Mouse (Mus musculus) lung, embryonic 15.5 days (tissue): ENCODE data around the gene Gna12. TPM values are rescaled to one million over a fixed set of nuclear protein-coding genes. Genes with fewer than 3 reads are reported as not detected.

ENCODE experiments used
- ATAC-seq: fragments of 200-750 bp; cut with Nextera tagmentation; 2 replicates; pipeline ENCODE4 v1.8.0; 2017; ENCODE audit warnings: moderate number of reproducible peaks, borderline replicate concordance; ENCODE audit not compliant: low FRiP score, low TSS enrichment; ENCODE audit errors: extremely low read depth
- H3K27ac ChIP-seq: fragments of 300-500 bp; sonication (generic); 2 replicates; pipeline ENCODE4 v1.5.1; 2015; ENCODE audit warnings: moderate library complexity, mild to moderate bottlenecking, inconsistent platforms
- H3K27me3 ChIP-seq: fragments of 300-500 bp; sonication (generic); 2 replicates; pipeline ENCODE4 v1.6.1; 2015; ENCODE audit warnings: inconsistent platforms
- H3K36me3 ChIP-seq: fragments of 300-500 bp; sonication (generic); 2 replicates; pipeline ENCODE4 v1.6.1; 2015; ENCODE audit warnings: inconsistent platforms
- H3K4me1 ChIP-seq: fragments of 300-500 bp; sonication (generic); 2 replicates; pipeline ENCODE4 v1.6.1; 2015; ENCODE audit warnings: inconsistent platforms
- H3K4me2 ChIP-seq: fragments of 300-500 bp; sonication (generic); 2 replicates; pipeline ENCODE4 v1.6.1; 2015; ENCODE audit warnings: inconsistent platforms, mild to moderate bottlenecking, moderate library complexity
- H3K4me3 ChIP-seq: fragments of 300-500 bp; sonication (generic); 2 replicates; pipeline ENCODE4 v1.5.1; 2015; ENCODE audit warnings: mild to moderate bottlenecking, inconsistent platforms
- H3K9ac ChIP-seq: fragments of 300-500 bp; sonication (generic); 2 replicates; pipeline ENCODE4 v1.6.1; 2015; ENCODE audit warnings: inconsistent platforms
- H3K9me3 ChIP-seq: fragments of 300-500 bp; sonication (generic); 2 replicates; pipeline ENCODE4 v1.6.1; 2016; ENCODE audit warnings: inconsistent platforms
- WGBS: fragments of 180-500 bp; shearing (Covaris S2); methylation state at CpG from one replicate; pipeline ENCODE4 v1.1.7; 2015; 5-methylcytosine and 5-hydroxymethylcytosine counted together
- polyA plus RNA-seq: library from polyadenylated mRNA; unstranded; fragments of >200 nt; fragmentation: Nextera tagmentation; extraction: Ambion mirVana; gene quantifications from 2 replicates; pipeline ENCODE4 v1.2.1, GENCODE M21; 2015

Gna12 gene
- polyA plus RNA-seq, 1 experiment from 2014 or later = 50.9 TPM

DNA sequence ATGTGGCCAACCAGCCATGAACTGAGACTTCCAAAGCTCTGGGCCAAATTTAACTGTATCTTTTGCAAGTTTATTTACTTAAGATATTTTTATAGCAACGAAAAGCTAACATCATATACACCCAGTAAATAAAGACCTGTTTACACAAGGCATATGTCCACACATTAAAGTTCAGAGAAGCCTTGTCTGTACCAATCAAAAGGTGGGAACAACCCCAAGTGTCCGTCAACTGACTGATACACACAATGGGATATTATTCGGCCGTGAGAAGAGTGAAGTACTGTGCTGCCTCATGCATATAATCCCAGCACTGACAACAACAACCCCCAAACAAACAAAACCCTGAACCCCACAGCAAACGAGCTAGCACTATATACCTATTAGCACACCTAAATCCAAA, 18.2 kb downstream of the Gna12 start:
- Histone ChIP-seq H3K4me1 (peaks cover 67% of the 10 kb centered on the region), H3K4me2 (no peak overlapping the region), H3K4me3 (no peak overlapping the region), H3K27ac (no peak overlapping the region; the same call in 1 of the 2 replicates), H3K27me3 (no peaks in the 10 kb centered on the region), H3K9ac (no peak overlapping the region), H3K9me3 (no peaks in the 10 kb centered on the region), H3K36me3 (no peaks in the 10 kb centered on the region)
- no peak for ATAC-seq
- 53% methylated on average over 5 of the region's 5 CpGs for WGBS

DNA sequence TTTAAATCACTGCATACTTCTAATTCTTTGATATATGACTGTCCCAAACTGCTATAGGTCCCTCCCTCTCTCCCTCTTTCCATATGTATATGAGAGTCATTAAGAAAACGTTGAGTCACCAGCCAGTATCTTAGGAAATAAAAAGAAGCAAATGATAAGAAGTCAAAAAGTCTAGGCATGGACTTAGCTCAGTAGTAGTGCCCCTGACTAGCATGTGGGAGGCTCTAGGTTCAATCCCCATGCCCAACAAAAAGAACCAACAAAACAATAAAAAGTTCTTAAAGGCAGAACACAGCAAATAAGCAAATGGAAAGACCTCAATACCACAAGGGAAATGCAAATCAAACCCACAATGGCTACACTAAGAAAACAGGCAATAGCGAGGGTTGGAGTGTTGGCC, 18.8 kb downstream of the Gna12 start:
- no peak for ATAC-seq
- no peak overlapping the region for H3K4me3 ChIP-seq
- H3K4me1 ChIP-seq = peaks cover 70% of the 10 kb centered on the region
- no peaks in the 10 kb centered on the region for H3K27me3 ChIP-seq
- no peaks in the 10 kb centered on the region for H3K36me3 ChIP-seq
- H3K9me3 ChIP-seq = no peaks in the 10 kb centered on the region
- H3K4me2 ChIP-seq = no peak overlapping the region
- no peak overlapping the region for H3K27ac ChIP-seq
- WGBS = 45% methylated on average over 2 of the region's 2 CpGs
- H3K9ac ChIP-seq = no peak overlapping the region

DNA sequence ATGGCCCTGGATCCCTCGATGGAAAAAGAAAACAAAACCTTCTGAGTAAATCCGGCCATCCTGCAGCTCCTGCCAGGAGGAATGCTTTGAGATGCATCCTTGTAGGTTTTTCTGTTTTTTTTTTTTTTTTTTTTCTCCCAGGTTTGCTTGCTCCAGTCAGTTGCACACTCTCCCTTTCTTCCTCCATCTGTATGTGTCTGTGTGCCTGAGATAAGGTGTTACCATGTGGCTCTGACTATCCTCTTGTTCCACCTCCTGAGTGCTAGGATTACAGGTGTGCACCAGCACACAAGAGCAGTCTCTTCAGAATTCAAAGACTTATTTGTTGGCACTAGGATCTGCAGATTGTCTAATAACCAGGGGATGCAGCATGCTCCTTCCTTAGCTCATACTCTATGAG, 23.3 kb downstream of the Gna12 start:
- no peak for ATAC-seq
- WGBS = 27% methylated on average over 2 of the region's 2 CpGs
- no peaks in the 10 kb centered on the region for H3K36me3 ChIP-seq
- H3K4me3 ChIP-seq = no peak overlapping the region
- H3K27ac ChIP-seq = no peak overlapping the region
- H3K4me1 ChIP-seq = peaks cover 30% of the 10 kb centered on the region
- no peaks in the 10 kb centered on the region for H3K9me3 ChIP-seq
- H3K27me3 ChIP-seq = no peaks in the 10 kb centered on the region
- no peak overlapping the region for H3K9ac ChIP-seq
- no peak overlapping the region for H3K4me2 ChIP-seq

DNA sequence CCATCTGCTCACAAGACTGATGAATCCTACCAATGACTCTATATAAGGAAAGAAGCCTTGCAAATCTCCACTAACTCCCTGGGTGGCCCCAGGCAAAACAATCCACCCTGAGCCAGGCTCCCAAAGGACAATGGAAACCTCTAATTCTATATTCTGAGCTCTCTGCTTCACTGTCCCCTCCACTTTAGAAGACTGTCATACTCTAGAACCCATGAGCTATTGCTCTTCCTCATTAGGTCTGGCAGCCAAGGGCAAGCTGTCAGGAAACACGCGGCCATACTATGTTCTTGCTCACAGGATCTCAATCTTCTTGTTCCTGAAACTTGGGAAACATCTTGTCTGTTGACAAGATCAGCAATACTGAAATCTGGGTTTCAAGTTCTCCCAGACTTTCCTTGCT, 24.0 kb downstream of the Gna12 start:
- H3K4me2 ChIP-seq = no peak overlapping the region
- no peaks in the 10 kb centered on the region for H3K36me3 ChIP-seq
- ATAC-seq = no peak
- peaks cover 25% of the 10 kb centered on the region for H3K4me1 ChIP-seq
- H3K27me3 ChIP-seq = no peaks in the 10 kb centered on the region
- 74% methylated on average over 2 of the region's 2 CpGs for WGBS
- H3K4me3 ChIP-seq = no peak overlapping the region
- H3K9me3 ChIP-seq = no peaks in the 10 kb centered on the region
- no peak overlapping the region for H3K27ac ChIP-seq
- H3K9ac ChIP-seq = no peak overlapping the region

DNA sequence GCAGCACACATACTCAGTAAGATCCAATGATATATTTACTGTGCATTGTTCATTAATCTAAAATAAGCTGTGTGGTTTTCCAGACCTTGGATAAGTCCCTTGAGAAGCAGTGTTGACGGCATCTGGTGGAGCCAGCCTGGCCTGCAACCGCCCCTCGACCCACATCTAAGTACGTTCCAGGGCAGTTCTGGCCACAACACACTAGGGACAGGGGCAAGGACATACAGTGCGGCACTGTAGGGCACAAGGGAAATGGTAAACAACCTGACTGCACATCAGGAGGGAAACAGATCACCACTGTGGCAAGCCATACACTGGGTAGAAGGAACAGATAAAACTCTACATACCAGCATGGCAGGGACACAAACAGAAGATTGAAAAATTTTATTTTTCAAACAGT, 28.4 kb downstream of the Gna12 start:
- no peak overlapping the region for H3K9ac ChIP-seq
- H3K4me2 ChIP-seq = no peak overlapping the region
- H3K27me3 ChIP-seq = no peaks in the 10 kb centered on the region
- no peak overlapping the region for H3K4me3 ChIP-seq
- H3K4me1 ChIP-seq = peaks cover 29% of the 10 kb centered on the region
- no peak overlapping the region for H3K27ac ChIP-seq
- ATAC-seq = no peak
- no peaks in the 10 kb centered on the region for H3K9me3 ChIP-seq
- no peaks in the 10 kb centered on the region for H3K36me3 ChIP-seq
- 77% methylated on average over 5 of the region's 5 CpGs for WGBS

DNA sequence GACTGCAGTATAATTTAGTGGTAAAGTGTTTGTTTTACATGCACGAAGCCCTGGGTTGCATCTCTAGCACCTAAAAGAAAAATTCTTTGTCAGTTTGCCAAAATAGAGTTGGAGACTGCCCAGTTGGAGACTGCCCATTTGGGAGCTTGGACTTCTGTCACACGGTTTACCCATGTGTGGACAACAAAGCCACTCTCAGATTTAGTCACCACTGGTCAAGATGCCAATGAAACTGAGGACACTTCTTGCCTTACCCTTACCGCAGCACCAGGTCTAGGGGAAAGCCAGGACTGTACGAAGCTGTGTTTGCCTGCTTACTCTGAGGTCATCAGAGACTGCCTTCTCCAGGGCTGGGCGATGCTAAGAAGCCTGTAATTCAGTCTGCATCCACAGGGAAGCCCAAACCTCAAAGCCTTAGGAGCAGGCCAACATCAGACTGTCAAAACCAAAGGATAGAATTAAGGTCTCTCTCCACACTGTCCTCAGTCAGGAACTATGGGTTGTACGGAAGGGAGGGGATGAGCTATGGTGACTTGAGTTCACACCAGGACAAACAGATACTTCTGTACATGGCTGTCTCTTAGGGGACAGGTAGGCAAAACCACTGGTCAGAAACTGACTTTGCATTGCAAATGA, 29.8 kb downstream of the Gna12 start:
- H3K9me3 ChIP-seq = no peaks in the 10 kb centered on the region
- H3K4me3 ChIP-seq = no peak overlapping the region
- peak overlapping the region; percentile 39 for H3K27ac ChIP-seq
- no peaks in the 10 kb centered on the region for H3K36me3 ChIP-seq
- 50% methylated on average over 6 of the region's 6 CpGs for WGBS
- ATAC-seq = peak; percentile 74; the same call in 1 of the 2 replicates
- H3K9ac ChIP-seq = no peak overlapping the region
- peaks cover 35% of the 10 kb centered on the region for H3K4me1 ChIP-seq
- no peak overlapping the region for H3K4me2 ChIP-seq
- H3K27me3 ChIP-seq = no peaks in the 10 kb centered on the region

DNA sequence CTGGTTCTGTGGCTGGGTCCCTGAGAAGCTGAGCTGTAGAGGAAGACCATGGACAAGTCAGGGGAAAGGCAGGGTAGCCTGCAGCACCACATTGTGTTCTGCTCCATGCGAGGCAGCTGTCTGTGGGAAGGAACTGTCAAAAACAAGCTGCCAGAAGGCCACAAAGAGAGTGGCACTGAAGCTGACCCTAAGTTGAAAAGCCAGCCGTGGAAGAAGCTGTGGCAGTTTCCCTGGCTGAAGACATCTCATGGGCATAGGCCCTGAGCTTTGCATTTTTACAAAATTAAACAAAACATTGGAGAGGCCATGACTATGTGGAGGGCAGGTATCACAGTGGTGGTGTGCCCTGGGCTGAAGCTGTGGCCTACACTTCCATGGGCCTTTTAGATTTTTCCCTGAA, 31.0 kb downstream of the Gna12 start:
- no peak for ATAC-seq

DNA sequence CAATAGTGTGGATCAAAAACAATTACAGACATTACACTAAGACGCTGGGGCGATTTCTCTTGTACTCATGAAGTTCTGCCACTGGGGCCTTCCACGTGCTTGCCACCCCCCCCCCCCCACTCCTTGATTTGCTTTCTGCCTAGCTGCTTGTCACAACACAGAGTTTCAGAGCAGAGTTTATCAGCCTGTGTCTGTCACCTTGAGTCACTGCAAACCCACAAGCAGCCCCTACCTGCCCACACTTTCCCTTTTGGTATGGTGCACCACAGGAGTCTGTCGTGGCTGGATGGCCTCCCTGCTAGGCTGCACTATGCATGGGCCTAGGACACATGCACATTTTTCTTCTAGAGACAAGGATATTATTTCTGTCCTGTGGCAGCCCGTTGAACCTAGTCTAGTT, 31.5 kb downstream of the Gna12 start:
- no peak for ATAC-seq
- H3K9ac ChIP-seq = no peak overlapping the region
- no peaks in the 10 kb centered on the region for H3K36me3 ChIP-seq
- no peaks in the 10 kb centered on the region for H3K27me3 ChIP-seq
- H3K4me2 ChIP-seq = no peak overlapping the region
- H3K27ac ChIP-seq = no peak overlapping the region
- H3K4me3 ChIP-seq = no peak overlapping the region
- peaks cover 51% of the 10 kb centered on the region for H3K4me1 ChIP-seq
- H3K9me3 ChIP-seq = no peaks in the 10 kb centered on the region
- WGBS = 67% methylated on average over 5 of the region's 5 CpGs

More for the DNA sequence above, 31.0 kb downstream of the Gna12 start:
- no peaks in the 10 kb centered on the region for H3K36me3 ChIP-seq
- no peaks in the 10 kb centered on the region for H3K27me3 ChIP-seq
- 33% methylated on average over 2 of the region's 2 CpGs for WGBS
- no peaks in the 10 kb centered on the region for H3K9me3 ChIP-seq
- H3K27ac ChIP-seq = no peak overlapping the region
- no peak overlapping the region for H3K9ac ChIP-seq
- no peak overlapping the region for H3K4me3 ChIP-seq
- no peak overlapping the region for H3K4me2 ChIP-seq
- peaks cover 47% of the 10 kb centered on the region for H3K4me1 ChIP-seq

DNA sequence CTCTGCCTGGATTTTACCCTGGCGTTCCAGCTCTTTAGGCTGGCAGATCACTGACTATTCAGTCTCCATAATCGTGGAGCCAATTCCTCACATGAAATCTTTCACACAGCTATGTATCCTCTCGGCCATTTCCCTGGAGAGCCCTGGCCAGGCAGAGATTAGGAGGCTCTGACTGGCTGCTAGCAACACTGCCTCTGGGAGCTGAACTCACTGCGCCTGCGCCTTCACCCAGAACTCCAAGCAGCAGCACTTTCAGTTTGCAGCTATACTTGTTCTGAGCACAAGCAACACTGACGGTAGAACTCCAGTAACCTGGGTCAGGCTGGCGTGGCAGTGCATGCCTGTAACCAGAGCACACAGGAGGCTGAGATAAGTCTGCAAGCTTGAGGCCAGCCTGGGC, 32.1 kb downstream of the Gna12 start:
- Histone ChIP-seq H3K4me3 (no peak overlapping the region), H3K9ac (no peak overlapping the region), H3K4me2 (no peak overlapping the region), H3K27me3 (no peaks in the 10 kb centered on the region), H3K9me3 (no peaks in the 10 kb centered on the region), H3K27ac (no peak overlapping the region), H3K4me1 (peaks cover 57% of the 10 kb centered on the region), H3K36me3 (no peaks in the 10 kb centered on the region)
- 72% methylated on average over 7 of the region's 7 CpGs for WGBS
- no peak for ATAC-seq

DNA sequence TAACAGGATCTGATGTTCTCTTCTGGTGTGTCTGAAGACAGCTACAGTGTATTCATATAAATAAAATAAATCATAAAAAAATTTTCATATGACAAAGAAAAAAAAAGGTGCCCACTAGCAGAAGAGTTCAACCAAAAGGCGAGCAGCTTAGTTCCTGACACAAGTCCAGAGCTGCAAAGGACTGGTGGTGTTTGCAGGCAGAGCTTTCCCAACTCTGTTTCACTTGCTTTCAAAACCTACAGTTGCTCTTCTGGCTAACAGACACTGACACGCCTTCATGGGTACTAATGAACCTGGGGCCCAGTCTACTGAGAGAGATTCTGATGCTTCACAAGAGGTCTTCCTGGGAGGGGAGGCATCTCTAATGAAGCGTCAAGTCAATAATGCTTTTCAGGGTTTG, 34.2 kb downstream of the Gna12 start:
- Histone ChIP-seq H3K27me3 (no peaks in the 10 kb centered on the region), H3K4me2 (no peak overlapping the region), H3K4me1 (peaks cover 77% of the 10 kb centered on the region), H3K27ac (no peak overlapping the region), H3K9ac (no peak overlapping the region), H3K4me3 (no peak overlapping the region), H3K36me3 (no peaks in the 10 kb centered on the region), H3K9me3 (no peaks in the 10 kb centered on the region)
- WGBS = 82% methylated on average over 3 of the region's 3 CpGs
- no peak for ATAC-seq

DNA sequence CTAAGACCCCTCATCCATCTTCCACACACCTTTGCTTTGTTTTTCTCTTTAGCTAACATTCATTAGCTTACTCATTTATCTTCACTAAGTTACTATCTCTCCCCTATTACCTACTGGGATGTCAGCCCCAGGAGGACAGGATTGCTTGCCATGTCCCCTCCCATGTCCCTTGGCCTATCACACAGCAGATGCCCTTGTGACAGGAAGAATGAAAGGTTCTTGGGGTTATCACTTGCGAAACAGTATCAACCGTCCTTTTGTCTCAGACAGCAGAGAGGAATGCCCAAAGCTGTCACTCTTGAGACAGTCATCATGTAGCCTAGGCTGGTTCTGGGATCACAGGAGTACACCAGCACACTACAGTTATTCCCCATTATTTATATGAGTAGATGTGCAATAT, 35.1 kb downstream of the Gna12 start:
- Histone ChIP-seq H3K9me3 (no peaks in the 10 kb centered on the region), H3K9ac (no peak overlapping the region), H3K27me3 (no peaks in the 10 kb centered on the region), H3K4me3 (no peak overlapping the region), H3K36me3 (no peaks in the 10 kb centered on the region), H3K4me1 (peaks cover 77% of the 10 kb centered on the region), H3K4me2 (no peak overlapping the region), H3K27ac (peak overlapping the region; percentile 21)
- WGBS = 38% methylated on average over 2 of the region's 2 CpGs
- ATAC-seq = no peak

DNA sequence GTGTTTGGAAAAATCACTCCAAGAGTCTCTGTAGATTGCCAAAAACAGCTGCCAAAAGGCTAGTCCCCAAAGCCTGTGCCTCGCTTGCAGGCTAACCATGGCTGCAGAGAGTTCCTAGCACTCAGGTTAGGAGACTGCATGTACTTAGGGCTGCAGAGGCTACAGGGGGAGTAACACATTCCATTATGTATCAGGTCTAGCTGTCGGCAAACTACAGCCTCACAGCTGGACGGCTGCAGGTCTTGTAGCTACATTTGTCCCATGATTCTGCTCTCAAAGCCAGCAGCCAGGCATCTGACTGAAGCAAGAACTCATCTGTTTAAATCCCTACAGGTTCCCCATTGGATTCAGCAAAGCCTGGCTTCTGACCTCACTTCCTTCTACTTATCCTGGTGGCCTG, 35.5 kb downstream of the Gna12 start:
- H3K9ac ChIP-seq = no peak overlapping the region
- no peak for ATAC-seq
- whole genome bisulfite sequencing = 21% methylated on average over 3 of the region's 3 CpGs
- no peak overlapping the region for H3K4me3 ChIP-seq
- H3K27ac ChIP-seq = peak overlapping the region; percentile 21
- no peaks in the 10 kb centered on the region for H3K9me3 ChIP-seq
- H3K27me3 ChIP-seq = no peaks in the 10 kb centered on the region
- H3K4me2 ChIP-seq = no peak overlapping the region
- H3K36me3 ChIP-seq = no peaks in the 10 kb centered on the region
- peaks cover 77% of the 10 kb centered on the region for H3K4me1 ChIP-seq

DNA sequence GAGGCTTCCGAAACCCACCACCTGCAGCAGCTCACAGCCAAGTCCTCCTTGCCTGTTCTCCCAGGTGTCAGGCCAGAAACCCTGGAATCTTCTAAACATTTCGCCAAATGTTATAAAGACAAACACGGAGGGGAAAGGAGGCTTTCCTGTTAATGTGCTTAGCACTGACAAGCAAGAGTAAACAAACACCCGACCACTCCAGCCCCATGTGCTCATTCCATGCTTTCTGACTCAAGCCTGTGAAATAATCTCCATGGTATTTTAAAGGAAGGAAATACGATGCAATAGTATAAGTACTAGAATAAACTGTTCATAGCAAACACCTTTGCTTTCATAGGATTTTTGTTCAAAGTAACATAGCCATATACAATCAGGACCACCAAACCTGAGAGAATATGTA, 38.0 kb downstream of the Gna12 start:
- Histone ChIP-seq H3K9me3 (no peaks in the 10 kb centered on the region), H3K27ac (peak overlapping the region; percentile 98), H3K4me2 (no peak overlapping the region; the same call in 1 of the 2 replicates), H3K27me3 (no peaks in the 10 kb centered on the region), H3K4me3 (no peak overlapping the region), H3K4me1 (peaks cover 82% of the 10 kb centered on the region), H3K36me3 (no peaks in the 10 kb centered on the region), H3K9ac (no peak overlapping the region)
- 13% methylated on average over 5 of the region's 5 CpGs for WGBS
- no peak for ATAC-seq
